Mouse (Mus musculus) heart, postnatal 0 days (tissue): ENCODE results near the gene Ubqlnl.

Experiments
- CTCF ChIP-seq: IDR thresholded peaks from 2 replicates; pipeline ENCODE4 v1.5.1; 2016; ENCODE audit warnings: antibody characterized with exemption, control low read depth, low read depth
- EP300 ChIP-seq: IDR thresholded peaks from 2 replicates; pipeline ENCODE4 v1.6.1; 2016; ENCODE audit warnings: antibody characterized with exemption, low read depth

DNA sequence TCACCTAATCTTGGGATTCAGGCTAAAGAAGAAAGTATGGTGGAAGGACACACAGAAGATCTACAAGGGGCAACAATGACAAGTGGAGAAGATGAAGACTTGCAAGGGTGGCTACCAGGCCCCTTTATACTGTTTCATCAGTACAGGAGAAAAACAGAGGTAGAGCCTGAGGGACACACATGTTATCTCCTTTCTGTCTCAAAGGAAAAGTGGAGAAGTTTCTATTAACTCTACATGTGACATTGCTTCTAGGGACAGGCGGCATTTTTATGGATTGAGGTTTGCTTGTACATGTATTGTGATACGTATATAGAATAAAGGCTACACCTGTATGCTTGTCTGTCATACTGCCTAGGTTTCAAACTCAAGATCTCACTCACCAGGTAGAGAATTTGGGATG is 32.9 kb upstream of the Ubqlnl start, which contains the start of gene Olfr648:
- no peak for TF ChIP-seq CTCF
- TF ChIP-seq EP300: no peak
